Mouse (Mus musculus) lung, postnatal 0 days (tissue): ENCODE measurements around the gene Gm10401.

Experiments used
- CTCF ChIP-seq: IDR thresholded peaks from 2 replicates; pipeline ENCODE4 v1.5.1; 2016; ENCODE audit warnings: antibody characterized with exemption, mild to moderate bottlenecking
- EP300 ChIP-seq: IDR thresholded peaks from 2 replicates; pipeline ENCODE4 v1.6.1; 2016; ENCODE audit warnings: antibody characterized with exemption, mild to moderate bottlenecking, control low read depth

GRCm38 (mm10) chr5:115099530-115099929 is 1.4 kb upstream of the Gm10401 start:
- TF ChIP-seq CTCF, result no peak
- TF ChIP-seq EP300, result no peak
